Mouse (Mus musculus) left cerebral cortex, postnatal 10 days (tissue): ENCODE results near the gene Ice2. TPM values are rescaled to one million over a fixed set of nuclear protein-coding genes. Genes with fewer than 3 reads are reported as not detected.

Experiments
- DNase-seq, 2 experiments: peaks; one replicate each; pipeline ENCODE4 v3.0.0; 2021 to 2022; ENCODE audit warnings: low spot score in 2 of 2, mixed read lengths in 1 of 2; ENCODE audit errors: extremely low spot score in 1 of 2
- intact Hi-C: fragments of 180-260 bp; cut with DNase I; formaldehyde crosslinking; loops from one replicate; pipeline ENCODE4 v1.15.1; 2025
- total RNA-seq, 2 experiments: library from RNA; stranded (reverse); gene quantifications; 2 replicates each; pipeline ENCODE4 v1.2.3; 2021

Ice2 gene
- total RNA-seq, 2 experiments from 2014 or later = 8.3 to 8.9 TPM

DNA sequence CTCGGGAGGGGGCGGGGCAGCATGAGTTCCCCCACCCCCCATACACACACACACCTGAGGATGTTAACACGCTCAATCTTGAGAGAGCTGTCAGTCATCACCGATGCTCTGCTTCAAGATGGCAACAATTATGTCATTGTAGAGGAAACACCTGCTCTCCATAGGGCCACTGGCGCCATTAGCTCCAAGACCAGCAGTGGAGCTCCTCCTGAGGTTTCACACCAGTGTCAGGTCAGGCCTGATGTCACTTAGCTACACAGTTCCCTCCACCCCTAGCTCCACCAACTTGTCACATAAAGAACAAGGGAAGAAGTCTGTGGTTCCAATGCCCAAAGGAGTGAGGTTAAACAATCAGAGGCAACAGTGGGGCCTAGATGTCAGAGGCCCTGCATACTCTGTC lies 3.5 kb upstream of the Ice2 start:
- intact Hi-C loops = no loop called here
- no peak for DNase-seq

DNA sequence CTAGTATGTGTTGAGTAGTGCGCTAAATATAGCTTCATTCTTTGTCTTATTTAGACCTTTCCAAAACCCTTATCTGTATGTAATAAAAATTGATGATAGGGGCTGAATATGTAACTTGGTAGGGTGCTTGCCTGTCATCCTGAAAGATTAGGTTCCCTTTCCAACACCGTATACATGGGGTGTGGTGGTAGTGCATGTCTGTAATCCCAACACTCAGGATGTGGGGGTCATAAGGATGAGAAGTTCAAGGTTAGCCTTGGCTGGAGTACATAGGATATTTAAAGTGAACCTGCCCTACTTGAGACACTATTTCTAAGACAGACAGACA lies 310 bp upstream of the Ice2 start:
- intact Hi-C loops = no loop called here
- DNase-seq = no peak

DNA sequence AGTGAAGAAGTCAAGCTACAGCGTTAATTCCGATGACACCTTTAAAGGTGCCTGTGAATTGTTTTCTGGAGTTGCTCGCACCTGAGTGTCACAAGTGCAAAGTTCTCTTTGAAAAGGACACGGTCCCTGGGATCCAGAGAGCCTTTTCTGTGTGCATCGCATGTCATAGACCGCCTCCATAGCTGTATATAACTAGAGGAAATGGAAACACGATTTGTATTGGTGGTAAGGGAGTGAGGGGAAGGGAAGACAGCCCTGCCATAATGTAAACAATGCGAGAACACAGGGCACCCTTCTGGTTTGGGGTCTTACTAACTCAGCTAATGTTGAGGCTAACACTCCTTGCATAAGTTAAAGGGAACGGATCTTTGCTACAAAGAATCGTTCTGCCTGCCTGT lies 746 bp downstream of the Ice2 start:
- no peak for DNase-seq
- intact Hi-C loops = no loop called here

DNA sequence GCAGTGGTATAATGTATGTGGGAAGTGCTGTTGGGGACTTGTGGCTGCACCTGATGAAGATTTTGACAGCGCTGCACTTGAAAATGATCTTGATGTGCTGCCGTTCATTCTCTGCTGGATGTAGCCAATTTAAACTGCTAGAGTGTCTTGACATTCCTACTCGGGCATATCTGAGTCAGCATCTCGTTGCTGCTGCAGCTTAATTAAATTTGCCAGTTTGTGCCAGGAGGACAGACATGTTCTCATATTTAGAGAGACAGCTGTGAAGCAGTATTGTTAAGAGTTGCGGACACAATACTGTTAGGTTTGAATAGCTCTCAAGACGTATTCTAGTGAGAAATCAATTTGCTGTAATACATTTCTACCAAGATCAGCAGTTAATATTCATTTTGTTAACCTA lies 7.0 kb downstream of the Ice2 start:
- intact Hi-C loops = no loop called here

DNA sequence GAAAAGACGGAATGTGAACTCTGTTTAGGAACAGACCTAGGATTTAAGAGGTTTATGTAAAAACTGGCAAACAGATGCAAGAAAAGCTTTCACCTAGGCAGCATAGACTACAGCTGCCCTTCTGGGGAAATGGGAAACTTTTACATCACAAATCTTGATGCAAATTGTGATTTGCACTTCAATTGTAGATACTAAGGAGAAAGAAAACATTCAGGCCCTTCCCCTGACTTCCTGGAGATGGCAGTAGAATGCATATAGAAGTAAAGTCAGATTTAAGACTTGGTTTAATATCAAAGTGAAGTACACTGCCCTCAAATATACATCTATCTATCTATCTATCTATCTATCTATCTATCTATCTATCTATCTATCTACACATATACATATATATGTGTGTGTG lies 21.8 kb downstream of the Ice2 start:
- DNase-seq = peak in 1 of 2 experiments; percentile 12
- intact Hi-C loops = loop anchor here (2.0 kb wide), 1 partner anchor 61 kb away; no protein-coding TSS in a partner anchor

More for the DNA sequence above, 7.0 kb downstream of the Ice2 start:
- DNase-seq = no peak

DNA sequence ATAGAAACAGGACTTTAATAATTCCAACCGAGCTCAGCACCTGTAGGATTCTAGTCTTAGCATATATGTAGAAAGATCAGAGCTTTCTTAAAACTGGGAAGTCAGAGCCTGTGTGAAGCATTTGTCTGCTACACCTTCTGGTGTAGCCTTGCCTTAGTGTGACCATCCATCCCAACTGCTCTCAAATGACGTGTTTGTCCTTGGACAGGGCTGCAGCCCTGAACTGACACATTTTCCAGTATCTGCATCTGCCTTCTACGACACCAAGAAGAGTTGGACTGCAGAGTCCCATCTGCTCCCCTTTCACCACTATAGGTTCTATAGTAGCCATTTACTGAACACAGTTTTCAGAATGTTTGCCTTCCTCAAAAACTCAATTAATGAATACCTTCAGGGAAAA lies 32.8 kb downstream of the Ice2 start:
- no peak for DNase-seq
- intact Hi-C loops = no loop called here

DNA sequence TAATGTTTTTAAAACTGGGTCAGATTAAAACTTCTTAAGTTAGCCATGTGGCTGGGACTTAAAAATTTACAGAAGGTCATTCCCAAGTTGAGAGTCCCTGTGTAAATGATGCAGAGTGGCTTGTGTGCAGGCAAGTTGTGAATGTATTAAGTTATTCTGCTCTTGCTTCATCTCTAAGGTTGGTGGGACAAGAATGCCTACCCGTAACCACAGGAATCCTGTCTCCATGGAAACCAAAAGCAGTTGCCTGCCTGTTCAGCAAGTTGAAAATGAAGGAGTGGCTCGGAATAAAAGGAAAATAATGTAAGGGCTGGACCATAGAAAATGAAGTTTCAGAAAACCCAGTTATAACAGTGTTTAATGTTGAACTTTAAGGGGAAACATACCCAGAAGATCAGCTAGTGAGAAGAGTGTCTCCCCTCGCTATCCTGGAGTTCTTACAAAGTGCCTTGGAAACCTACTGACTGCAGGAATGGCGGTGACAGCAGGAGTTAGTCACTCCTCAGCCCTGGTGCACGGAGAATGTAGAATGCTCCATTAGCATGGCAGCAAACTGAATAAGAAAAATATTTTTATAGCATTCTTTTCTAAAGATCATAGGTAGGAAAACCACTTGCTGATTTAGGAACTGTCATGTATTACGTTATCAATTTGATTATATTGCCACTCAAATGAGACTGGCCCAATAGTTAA lies 34.3 kb downstream of the Ice2 start:
- intact Hi-C loops = no loop called here

DNA sequence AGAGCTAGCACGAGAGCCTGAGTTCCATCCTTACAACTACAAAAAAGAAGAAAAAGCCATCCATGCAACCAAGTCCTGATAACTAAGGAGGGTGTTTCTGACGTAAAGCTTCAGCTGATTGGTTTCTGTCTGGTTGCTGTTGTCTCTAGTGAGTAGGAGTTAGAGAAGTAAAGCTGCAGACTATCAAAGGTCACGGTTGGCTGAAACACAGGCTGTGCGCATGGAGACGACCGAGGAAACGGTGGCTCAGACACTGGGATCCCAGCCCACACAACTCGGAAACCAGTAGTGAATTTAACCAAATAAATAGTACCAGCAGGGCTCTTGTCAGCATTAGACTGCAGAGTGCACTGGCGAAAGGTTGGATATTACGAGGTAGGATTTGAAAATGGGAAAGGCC lies 37.5 kb downstream of the Ice2 start:
- no peak for DNase-seq
- intact Hi-C loops = no loop called here

More for the DNA sequence above, 34.3 kb downstream of the Ice2 start:
- peak in 1 of 2 experiments; percentile 20 for DNase-seq

DNA sequence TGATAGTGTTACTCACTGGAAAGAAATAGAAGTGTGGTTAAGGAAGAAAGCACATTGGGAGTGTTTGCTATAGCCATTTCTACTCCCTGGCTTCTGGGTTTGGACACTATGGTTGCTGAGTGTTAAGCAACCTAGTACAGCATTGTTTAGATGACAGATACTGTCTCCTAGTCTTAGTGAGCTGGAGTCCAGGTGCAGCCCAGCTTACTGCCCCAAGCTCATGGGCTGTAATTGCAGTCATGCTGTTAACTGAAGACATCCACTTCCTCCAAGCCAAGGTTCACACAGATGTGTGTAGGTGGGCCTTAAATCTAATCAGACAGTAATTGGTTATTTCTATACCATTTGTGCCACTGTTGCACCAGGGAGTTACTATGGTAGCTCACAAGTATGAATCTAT lies 38.0 kb downstream of the Ice2 start:
- no peak for DNase-seq
- intact Hi-C loops = no loop called here

DNA sequence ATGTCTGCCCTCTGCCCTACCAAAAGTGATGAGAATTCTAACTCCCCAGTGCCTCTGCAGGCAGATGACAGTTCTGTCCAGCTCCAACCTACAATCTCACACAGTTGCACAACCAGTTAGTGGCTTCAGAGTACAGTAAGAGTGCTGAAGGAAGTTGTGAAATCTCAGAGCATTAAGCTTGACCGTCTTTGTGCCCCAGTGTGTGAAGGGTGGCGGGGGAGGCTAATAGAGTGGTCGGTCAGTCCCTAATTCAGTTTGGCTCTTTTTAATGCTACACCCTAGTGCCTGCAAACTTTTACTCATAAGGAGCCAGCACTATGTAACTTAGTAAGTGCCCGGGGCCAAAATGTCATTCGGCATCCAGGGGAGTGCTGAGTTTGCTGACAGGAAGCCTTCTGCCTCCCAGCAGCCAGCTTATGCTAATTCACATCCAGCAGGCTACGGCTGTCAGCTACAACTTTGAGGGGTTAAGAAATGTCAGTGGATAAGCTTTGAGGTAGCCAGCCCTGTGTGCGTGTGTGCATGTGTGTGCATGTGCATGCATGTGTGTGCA lies 42.2 kb downstream of the Ice2 start:
- intact Hi-C loops = no loop called here
- DNase-seq = no peak

DNA sequence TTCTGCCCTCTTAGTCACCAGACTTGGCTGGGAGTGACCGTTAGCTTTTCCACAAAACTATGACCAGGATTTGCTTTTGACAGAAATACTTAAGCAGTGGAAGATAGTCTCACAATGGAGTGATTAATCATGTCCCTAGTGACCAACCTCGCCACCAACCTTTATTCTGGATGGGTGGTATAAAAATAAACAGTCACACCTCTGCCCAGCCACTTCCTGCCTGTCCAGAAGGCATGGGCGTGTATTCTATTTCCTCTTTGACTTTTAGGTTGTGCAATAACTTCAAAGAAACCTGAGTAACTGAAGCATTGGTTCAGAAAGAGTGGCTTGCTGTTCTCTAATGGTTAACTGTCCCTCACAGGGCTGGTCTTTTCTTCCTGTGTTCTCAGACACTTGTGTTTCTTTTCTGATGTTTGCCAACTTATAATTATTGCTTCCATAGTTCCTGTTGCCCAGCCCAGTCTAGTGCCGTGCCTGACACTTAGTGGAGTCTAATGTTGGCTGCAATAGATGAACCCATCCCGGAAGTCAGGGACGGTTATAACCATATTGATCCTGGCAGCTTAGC lies 44.8 kb downstream of the Ice2 start:
- intact Hi-C loops = no loop called here
- no peak for DNase-seq

DNA sequence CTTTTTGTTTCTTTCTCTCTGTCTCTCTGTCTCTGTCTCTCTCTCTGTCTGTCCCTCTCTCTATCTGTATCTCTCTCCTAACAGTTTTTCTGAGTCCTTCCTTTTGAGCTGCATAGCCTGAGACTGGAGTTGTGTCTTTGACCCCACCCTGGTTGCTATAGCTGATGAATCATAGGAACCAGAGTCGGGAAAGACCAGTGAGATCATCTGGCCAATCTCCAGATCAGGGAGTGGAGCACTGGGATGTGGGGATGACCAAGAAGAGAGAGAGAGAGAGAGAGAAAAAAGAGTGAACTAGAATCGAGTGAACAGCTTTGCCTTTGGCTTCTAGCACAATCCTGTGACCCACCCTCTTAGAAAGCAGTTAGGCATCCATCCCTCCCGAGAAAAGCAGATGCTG lies 45.5 kb downstream of the Ice2 start:
- intact Hi-C loops = no loop called here

DNA sequence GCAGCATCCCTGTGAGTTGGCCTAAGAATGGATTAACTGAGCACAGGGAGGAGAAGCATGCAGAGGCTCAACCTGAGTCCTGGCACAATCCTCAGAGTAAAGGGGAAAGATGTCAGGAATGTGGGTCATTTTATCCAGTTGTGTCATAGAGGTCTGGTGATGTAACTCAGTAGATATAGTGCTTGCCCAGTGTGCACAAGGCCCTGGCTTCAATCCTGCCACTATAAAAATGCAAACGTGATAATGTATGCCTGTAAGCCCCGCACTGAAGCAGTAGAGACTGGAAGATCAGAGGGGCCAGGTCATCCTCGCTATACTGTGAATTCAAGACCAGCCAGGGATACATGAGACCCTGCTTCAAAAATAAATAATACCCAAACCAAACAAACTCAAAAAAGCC lies 51.1 kb downstream of the Ice2 start:
- DNase-seq = no peak
- intact Hi-C loops = no loop called here

More for the DNA sequence above, 45.5 kb downstream of the Ice2 start:
- DNase-seq = no peak

DNA sequence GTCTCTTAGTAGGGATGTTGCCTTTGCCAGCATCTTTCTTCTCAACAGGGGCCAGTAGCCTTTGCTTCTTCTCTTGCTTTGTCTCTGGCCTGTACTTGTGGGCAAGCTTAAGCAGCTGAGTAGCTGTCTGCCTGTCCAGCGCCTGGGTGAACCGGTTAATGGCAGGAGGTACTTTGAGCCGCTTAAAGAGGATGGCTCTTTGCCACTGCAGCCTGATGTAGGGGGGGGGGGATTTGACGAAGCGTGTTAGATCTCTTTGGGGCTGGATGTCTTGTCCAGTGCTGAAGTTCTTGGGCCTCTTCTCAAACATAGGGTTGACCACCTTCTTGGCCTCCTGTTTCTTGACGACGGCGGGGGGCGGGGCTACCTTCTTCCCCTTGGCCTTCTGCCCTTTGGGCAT lies 52.9 kb downstream of the Ice2 start:
- intact Hi-C loops = no loop called here
- DNase-seq = no peak

DNA sequence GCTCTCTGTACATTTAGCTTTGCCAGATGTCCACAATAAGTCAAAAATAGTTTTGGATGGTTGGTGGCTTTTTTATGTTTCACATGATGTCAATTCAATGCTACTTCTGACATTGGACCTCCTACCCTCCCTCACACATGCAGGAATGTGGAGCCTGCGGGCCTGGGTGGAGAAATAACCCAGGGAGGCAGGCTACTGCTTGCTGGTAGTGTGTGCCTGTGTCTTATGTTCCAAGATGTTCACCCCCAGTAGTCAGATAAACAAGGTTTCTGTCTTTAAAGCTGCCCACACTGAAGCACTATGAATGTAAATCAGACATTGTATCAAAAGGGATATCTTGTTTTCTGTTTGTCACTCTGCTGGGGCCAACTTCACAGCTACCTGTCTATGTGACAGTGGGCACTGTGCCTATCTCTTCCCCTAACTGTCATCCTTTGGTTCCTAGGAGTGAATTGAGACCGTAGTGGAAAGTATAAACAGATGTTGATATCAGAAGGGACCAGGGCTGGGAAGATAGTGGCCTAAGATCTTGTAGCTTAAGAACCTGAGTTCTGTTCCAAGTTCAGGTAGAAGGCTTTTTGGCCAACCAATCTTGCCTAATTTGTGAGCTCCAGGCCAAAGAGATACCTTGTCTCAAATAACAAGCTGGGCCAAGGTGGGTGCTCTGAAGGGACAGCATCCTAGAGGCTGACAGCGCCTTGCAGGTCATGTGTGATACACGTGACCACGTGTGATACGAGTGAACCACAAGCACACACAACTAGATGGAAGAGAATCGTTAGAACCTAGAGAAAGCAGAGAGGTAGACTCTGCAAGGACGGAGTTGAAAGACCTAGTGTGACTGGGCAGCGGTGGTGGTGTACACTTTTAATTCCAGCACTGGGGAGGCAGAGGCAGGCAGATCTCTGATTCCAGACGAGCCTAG lies 54.4 kb downstream of the Ice2 start:
- DNase-seq = no peak
- intact Hi-C loops = no loop called here

DNA sequence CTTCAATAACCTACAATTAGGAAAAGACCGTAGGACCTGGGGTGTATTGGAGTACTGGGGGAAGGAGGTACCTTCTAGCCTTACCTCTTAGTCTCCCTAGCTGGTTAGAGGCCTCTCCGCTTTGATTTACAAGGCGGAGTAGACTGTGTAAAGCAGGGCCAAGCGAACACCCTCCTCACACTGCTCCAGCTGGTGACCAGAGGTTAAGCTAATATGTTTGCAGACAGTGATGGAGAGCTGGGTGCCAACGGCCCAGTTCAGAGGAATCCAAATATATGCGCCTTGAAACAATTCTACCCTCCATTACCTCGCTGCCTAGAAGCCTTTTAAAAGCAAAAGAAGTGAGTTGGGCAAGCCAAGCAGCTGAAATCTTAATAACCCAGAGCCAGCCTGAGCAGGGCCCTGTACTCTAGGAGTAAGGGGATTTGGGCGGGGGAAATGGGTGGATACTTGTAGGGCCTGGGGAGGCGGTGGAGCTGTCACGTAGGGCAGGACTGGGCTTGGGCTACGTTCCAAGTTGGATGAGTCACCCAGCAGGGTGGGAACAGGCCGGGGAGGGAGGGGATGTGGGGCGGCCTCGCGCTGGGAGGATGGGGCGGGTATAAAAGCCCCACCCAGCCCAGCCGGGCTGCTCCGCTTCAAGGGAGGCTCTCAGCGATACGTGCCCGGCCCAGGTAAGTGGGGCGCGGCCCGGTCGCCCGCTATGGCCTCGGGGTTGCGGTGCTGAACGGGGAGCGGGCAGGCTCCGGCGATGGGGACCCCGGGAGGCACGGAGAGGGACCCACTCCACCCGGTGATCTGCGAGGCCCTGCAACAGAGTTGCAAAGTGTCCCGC lies 55.6 kb downstream of the Ice2 start, which contains the start of gene Anxa2:
Gene Anxa2, plus strand, starts transcription at position 555 of the 835 bp plus-strand sequence.
- intact Hi-C loops = no loop called here
- DNase-seq = peak; percentile 15 to 92

DNA sequence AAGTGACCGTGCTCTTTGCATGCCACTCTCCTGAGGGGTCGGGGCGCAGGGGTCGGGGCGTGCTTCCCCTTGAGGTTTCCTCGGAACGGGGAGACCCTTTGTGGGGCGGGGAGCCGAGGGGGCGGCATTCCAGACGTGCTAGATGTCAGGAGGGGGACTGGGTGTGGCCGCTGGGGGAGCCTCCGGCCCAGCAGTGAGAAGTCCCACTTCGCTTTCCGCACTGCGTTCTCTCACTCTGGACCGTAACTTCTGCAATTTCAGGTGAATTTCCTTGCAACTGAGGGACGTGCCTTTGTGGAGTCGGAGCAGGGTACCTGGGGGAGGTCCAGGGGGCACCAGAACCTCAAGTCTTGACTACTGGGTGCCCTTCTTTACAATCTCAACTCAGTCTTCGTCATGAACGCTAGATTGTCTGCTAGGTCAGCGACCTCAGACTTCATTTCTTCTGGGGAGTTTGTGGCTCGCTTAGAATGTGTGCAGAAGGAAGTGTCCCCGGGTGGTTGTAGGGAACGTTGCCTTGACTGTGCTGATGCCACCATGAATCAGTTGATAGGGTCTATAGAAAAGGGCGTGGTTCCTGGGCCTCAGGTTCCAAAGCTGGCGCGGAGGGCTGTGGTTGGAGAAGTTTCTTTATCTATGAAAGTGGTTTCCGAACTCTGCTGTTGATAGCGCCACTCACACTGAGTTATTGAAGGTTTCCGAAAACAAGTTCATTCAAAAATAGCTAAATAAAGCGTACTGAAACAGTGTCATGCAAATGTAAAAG lies 56.4 kb downstream of the Ice2 start:
- DNase-seq = peak in 1 of 2 experiments; percentile 45

DNA sequence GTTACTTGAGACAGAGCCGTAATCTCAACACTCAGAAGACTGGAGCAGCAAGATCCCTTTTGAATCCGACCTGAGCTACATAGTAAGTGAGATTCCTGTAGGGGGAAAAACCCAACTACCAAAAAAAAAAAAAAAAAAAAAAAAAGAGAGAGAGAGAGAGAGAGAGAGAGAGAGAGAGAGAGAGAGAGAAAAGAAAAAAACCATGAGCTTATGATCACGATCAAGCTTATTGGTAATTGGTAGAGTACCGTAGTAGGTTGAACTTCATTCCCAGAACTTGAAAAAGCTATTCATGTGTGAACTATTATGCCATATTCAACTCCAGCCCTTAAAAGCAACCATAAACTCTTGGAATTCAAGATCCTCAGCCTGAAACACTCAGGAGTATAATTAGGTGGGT lies 57.0 kb downstream of the Ice2 start:
- DNase-seq = no peak
- intact Hi-C loops = no loop called here

More for the DNA sequence above, 56.4 kb downstream of the Ice2 start:
- intact Hi-C loops = no loop called here
